Mouse (Mus musculus) cortical plate, adult 2 months (tissue): ENCODE measurements around the gene Bloc1s1. TPM values are rescaled to one million over a fixed set of nuclear protein-coding genes. Genes with fewer than 3 reads are reported as not detected.
A peak's percentile ranks its signal among the peaks of the same experiment; 100 is the strongest.

Experiments
- H3K27ac ChIP-seq: fragments of 200-500 bp; 2 replicates; pipeline ENCODE4 v1.5.1; 2012; ENCODE audit warnings: low read length, control low read depth, inconsistent platforms; ENCODE audit not compliant: insufficient read depth
- H3K4me1 ChIP-seq: fragments of 200-500 bp; 2 replicates; pipeline ENCODE4 v1.6.1; 2011; ENCODE audit warnings: low read length; ENCODE audit not compliant: control insufficient read depth, insufficient read depth
- H3K4me3 ChIP-seq: fragments of 200-500 bp; 2 replicates; pipeline ENCODE4 v1.5.1; 2011; ENCODE audit warnings: mild to moderate bottlenecking, low read length, control low read depth; ENCODE audit not compliant: insufficient read depth
- CTCF ChIP-seq: fragments of 200-500 bp; IDR thresholded peaks from 2 replicates; pipeline ENCODE4 v1.5.1; 2011; ENCODE audit warnings: mild to moderate bottlenecking, control low read depth, low read length; ENCODE audit not compliant: insufficient read depth; ENCODE audit errors: extremely low read depth
- POLR2A ChIP-seq: fragments of 200-500 bp; IDR thresholded peaks from 2 replicates; pipeline ENCODE4 v1.6.1; 2011; ENCODE audit warnings: mild to moderate bottlenecking, low read length, control low read depth; ENCODE audit not compliant: insufficient read depth; ENCODE audit errors: extremely low read depth
- polyA plus RNA-seq: library from polyadenylated mRNA; depleted of rRNA; stranded (reverse); fragments of >200 nt; gene quantifications from 2 replicates; pipeline ENCODE4 v1.2.3, GENCODE M21; 2012

Bloc1s1 gene
- polyA plus RNA-seq, 1 experiment, result 224 TPM

DNA sequence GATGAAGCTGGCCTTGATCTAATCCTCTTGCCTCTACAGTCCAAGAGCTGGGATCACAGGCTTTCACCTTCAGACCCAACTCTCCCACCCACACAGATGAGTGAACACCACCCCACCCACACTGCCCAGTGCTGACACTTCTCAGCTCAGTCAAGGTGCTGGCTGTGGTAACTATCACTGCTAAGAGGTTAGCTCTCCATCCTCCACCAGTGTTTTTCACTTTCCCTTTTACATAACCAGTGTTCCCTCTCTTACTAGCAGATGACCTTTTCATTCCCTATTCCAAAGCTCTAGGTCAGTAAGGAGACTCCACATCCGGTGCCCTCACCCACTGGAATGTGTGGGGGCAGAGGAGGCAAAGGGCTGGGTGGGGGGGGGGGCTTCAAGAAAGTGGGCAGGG lies 2.6 kb downstream of the Bloc1s1 start:
- Histone ChIP-seq H3K27ac (no peak overlapping the region), H3K4me3 (no peak overlapping the region), H3K4me1 (peaks cover 19% of the 10 kb centered on the region)
- no peak for TF ChIP-seq CTCF
- TF ChIP-seq POLR2A, result no peak

DNA sequence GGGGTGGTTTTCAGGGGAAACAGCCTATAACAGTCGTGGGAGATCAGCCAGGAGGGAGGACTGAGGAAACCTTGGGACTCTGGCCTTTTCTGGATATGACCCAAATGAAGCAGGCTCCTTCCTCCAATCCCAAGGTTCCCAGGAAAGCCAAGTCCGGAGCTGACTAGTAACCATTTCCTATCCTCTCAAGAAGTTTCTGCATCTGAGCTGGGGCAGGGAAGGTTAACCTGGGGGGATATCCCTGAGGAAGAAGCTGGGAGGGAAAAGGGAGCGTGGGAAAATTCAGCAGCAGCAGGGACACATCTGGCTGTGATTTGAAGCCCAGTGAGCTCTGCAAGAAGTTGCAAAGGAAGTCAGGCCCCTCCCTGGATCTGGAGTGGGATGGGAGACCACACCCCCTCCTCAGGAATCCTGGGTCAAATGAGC lies 3.1 kb downstream of the Bloc1s1 start:
- TF ChIP-seq CTCF, result no peak
- no peak for TF ChIP-seq POLR2A
- H3K27ac ChIP-seq, result no peak overlapping the region
- peaks cover 19% of the 10 kb centered on the region for H3K4me1 ChIP-seq
- no peak overlapping the region for H3K4me3 ChIP-seq

DNA sequence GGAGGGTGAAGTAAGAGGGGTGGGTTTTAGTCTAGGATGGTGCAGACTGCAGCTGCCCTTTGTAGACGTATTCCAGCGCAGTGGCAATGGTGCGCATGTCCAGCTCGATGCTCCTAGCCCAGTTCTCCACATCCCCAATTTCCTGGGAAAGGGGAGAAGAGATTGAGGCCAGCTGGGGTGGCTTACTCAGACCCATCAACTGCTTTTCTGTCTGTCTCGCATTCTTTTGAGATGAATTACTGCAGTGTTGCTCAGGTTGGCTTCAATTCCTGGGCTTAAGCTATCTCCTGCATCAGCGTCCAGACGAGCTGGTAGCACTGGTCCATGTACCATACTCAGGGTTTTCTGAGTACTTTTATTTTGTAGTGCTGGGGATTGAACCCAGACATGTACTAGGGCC lies 3.9 kb downstream of the Bloc1s1 start:
- Histone ChIP-seq H3K4me3 (no peak overlapping the region), H3K27ac (no peak overlapping the region), H3K4me1 (peaks cover 19% of the 10 kb centered on the region)
- TF ChIP-seq CTCF (no peak), POLR2A (no peak)

DNA sequence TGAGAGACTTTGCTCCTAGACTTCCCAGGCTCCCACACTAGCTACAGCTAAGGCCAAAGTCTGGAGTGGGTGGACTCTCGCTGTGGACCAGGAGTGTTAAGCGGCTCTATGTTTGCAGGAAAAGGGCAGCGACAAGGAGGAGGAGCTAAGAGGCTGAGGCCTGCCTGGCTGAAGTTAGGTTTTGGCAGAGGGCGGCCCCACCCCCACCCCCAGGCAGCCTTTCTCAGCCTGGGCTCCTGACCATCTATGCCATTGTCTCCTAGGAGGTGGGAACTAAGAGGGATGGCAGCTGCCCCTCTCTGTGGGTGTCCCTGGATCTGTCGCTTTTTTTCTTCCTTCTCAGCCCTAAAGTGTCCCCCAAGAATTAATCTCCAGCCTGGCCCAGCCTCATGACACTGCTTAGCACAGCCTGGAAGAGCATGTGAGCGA lies 4.6 kb downstream of the Bloc1s1 start:
- H3K4me3 ChIP-seq, result no peak overlapping the region
- peaks cover 18% of the 10 kb centered on the region for H3K4me1 ChIP-seq
- 0 out of 2 replicates have a peak overlapping the region, but pooled peaks have one; percentile 19 for H3K27ac ChIP-seq
- TF ChIP-seq CTCF (no peak), POLR2A (0 out of 2 replicates have a peak, but pooled peaks have one; percentile 7)

DNA sequence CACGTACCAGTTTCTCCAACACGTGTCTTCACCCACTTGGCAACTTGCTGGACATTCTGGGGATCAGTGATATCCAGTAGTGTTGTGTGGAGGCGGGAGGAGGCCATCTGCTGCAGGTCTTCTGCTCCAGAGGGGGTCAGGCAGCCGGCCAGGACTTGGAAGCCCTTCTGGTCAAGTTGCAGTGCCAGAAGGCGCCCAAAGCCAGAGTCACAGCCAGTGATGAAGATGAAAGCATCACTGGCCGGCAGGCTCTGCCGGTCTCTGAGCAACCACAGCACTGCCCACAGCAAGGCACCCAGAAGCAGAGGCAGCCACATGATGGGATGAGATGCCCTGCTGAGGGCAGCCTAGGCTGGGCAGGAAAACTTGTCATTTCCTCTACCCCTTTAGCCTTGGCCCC lies 5.6 kb downstream of the Bloc1s1 start:
- H3K4me1 ChIP-seq, result peaks cover 15% of the 10 kb centered on the region
- no peak overlapping the region for H3K4me3 ChIP-seq
- no peak for TF ChIP-seq POLR2A
- no peak for TF ChIP-seq CTCF
- 0 out of 2 replicates have a peak overlapping the region, but pooled peaks have one; percentile 19 for H3K27ac ChIP-seq

DNA sequence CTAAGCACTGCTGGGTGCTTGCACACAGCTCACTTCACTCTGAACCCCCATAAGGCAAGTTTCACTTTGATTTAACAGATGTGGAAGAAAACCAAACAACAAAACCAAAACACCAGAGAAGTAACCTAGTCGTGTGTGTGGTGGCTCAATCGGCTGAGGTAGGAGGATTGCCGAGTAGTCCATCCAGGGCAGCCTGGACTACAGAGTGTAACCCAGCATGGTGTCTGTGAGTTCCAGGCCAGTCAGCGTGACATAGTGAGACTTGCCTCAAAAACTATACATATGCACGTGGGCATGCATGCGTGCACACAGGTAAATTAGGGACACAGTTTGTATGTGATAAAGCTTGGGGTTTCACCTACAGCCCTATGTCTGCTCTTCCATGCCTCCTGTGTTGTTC lies 6.4 kb downstream of the Bloc1s1 start:
- Histone ChIP-seq H3K4me1 (peaks cover 14% of the 10 kb centered on the region), H3K4me3 (no peak overlapping the region), H3K27ac (no peak overlapping the region)
- TF ChIP-seq POLR2A, result no peak
- no peak for TF ChIP-seq CTCF

DNA sequence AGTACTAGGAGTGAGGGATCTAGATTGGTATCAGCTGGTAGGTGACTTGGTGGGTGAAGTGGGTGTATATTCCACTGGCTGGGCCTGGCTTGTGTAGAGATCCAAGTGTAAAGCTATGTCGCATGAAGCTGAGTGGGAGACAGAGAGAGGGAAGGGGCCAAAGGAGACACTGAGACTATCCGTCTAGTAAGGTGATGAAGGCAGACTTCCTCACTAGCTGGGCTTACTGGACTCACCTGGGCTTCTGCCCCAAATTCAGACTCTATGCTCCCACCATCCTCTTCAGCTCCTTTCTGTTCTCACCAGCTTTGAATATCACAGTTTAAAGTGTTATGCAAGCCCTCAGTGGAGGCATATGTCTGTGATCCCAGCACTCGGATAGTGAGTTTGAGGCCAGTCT lies 7.2 kb downstream of the Bloc1s1 start:
- H3K4me1 ChIP-seq, result peaks cover 7% of the 10 kb centered on the region; the same call in 1 of the 2 replicates
- TF ChIP-seq CTCF (no peak), POLR2A (no peak)
- no peak overlapping the region for H3K27ac ChIP-seq
- H3K4me3 ChIP-seq, result no peak overlapping the region

DNA sequence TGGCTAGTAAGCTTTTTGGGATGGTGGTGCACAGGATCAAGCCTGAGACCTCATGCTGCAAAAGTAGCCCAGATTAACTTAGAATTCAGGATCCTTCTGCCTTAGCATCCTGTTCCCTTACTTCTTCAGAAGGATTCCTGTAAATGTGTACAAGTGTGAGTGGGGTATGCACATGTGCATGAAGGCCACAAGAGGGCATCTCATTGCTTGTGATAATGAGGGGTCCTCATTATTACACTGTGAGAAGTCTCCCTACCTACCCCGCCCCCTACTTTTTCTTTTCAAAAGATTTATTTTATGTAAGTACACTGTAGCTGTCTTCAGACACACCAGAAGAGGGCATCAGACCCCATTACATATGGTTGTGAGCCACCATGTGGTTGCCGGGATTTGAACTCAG lies 8.3 kb downstream of the Bloc1s1 start:
- H3K27ac ChIP-seq, result no peak overlapping the region
- H3K4me1 ChIP-seq, result peaks cover 7% of the 10 kb centered on the region; the same call in 1 of the 2 replicates
- no peak for TF ChIP-seq POLR2A
- 0 out of 2 replicates have a peak, but pooled peaks have one; percentile 8 for TF ChIP-seq CTCF
- H3K4me3 ChIP-seq, result no peak overlapping the region

DNA sequence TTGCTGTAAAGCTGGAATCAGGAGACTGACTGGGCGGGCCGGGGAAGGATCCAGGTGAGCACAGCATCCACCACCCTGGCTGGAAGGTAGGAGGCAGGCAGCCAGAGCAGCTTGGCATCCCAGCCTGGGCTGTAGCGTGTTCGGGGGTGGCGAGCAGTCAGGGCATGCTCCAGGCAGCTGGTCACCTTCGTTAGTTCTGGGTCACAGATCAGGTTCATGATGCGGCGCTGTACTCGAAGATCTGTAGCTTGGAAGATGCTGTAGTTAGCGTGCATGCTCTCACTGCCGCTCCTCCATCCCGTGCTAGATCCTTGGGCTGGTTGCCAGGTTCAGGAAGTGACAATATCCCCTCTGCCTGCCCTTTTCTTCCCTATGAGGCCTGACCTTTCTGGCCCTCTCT lies 10.1 kb downstream of the Bloc1s1 start:
- no peak overlapping the region for H3K4me3 ChIP-seq
- TF ChIP-seq POLR2A, result no peak
- TF ChIP-seq CTCF, result no peak
- 0 out of 2 replicates have a peak, but pooled peaks cover 2% of the 10 kb centered on the region for H3K4me1 ChIP-seq
- H3K27ac ChIP-seq, result no peak overlapping the region

DNA sequence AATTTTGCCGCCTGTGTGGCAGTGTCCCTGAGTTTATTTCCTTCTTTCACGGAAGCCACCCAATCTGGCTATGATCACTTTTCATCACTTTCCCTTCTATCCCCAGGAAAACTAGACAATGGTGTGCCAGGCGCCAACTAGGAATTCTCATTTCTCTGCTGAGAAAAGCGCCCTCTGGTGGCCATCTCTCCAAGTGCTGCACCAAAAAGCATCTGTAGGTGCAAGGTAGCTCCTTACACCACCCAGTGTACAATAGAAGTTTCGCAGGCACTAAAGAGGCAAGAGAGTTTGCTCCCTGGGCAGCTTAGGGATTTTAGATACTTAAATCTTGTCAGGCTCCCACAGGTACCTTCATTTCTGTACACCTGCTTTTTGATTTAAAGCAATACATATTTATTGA lies 10.6 kb downstream of the Bloc1s1 start:
- Histone ChIP-seq H3K4me1 (no peaks in the 10 kb centered on the region), H3K27ac (no peak overlapping the region), H3K4me3 (no peak overlapping the region)
- peak; percentile 95 for TF ChIP-seq CTCF
- TF ChIP-seq POLR2A, result no peak
